Mouse (Mus musculus): ENCODE data around the gene Qrich2. TPM values are rescaled to one million over a fixed set of nuclear protein-coding genes. Genes with fewer than 3 reads are reported as not detected.

Qrich2 gene
- total and polyA plus RNA-seq, 3 experiments, result 0.11 TPM; not detected in 2

DNA sequence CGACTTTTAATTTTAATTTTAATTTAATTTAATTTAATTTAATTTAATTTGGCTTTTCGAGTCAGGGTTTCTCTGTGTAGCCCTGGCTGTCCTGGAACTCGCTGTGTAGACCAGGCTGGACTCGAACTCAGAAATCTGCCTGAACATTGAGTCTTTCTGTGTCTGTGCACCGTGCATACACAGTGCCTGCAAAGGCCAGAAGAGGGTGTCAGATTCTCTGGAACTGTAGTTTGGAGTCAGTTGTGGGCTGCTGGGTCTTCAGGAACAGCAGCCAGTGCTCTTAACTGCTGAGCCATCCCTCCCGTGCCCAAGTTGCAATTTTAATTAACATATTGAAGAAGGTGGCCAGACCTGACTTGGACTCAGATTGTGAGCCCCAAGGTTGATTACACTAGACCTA lies 25.3 kb upstream of the Qrich2 start:
- DNase-seq (ENCODE audit: low read depth, low spot score), result peak; percentile 68
- TF ChIP-seq GABPA (IDR thresholded peaks at IDR 0.05; ENCODE audit: low read depth, low read length), result no peak
- TF ChIP-seq MYB (IDR thresholded peaks at IDR 0.05; ENCODE audit: low read depth, low read length), result no peak
- peak; percentile 17 for TF ChIP-seq RAD21 (IDR thresholded peaks at IDR 0.05; ENCODE audit: low read depth, low read length)
- TF ChIP-seq SMC3 (IDR thresholded peaks at IDR 0.05; ENCODE audit: low read depth, low read length), result peak; percentile 47
- no peak for TF ChIP-seq USF2 (IDR thresholded peaks at IDR 0.05; ENCODE audit: borderline replicate concordance in 1 of 2, insufficient read depth in 1 of 2, low read depth in 1 of 2, low read length in 2 of 2)
- TF ChIP-seq CTCF (IDR thresholded peaks at IDR 0.05 in 2 of 3, conservative IDR thresholded peaks at IDR 0.05 in 1 of 3; ENCODE audit: control insufficient read depth in 1 of 3, insufficient read depth in 1 of 3, low read depth in 2 of 3, low read length in 3 of 3, poor library complexity in 1 of 3, severe bottlenecking in 1 of 3), result peak in 1 of 3 experiments; percentile 43; a peak in 3 of 6 replicates
- TF ChIP-seq BHLHE40 (IDR thresholded peaks at IDR 0.05; ENCODE audit: borderline replicate concordance, low read depth, low read length), result no peak
- no peak for TF ChIP-seq JUND (IDR thresholded peaks at IDR 0.05; ENCODE audit: low read depth, low read length)
- no peak for TF ChIP-seq KAT2A (conservative IDR thresholded peaks at IDR 0.05; ENCODE audit: low read depth, low read length)
- no peak for TF ChIP-seq MAZ (IDR thresholded peaks at IDR 0.05; ENCODE audit: low read depth, low read length)
- TF ChIP-seq MAFK (IDR thresholded peaks at IDR 0.05; ENCODE audit: borderline replicate concordance, low read depth, low read length), result no peak
- no peak for TF ChIP-seq ZNF384 (IDR thresholded peaks at IDR 0.05; ENCODE audit: low read depth, low read length)
- no peak for TF ChIP-seq POLR2A (IDR thresholded peaks at IDR 0.05; ENCODE audit: control insufficient read depth in 1 of 2, insufficient read depth in 1 of 2, low read depth in 1 of 2, low read length in 2 of 2, poor library complexity in 1 of 2)
- peak overlapping the region; percentile 18 for H3K9ac ChIP-seq (ENCODE audit: control insufficient read depth, low read depth, low read length, poor library complexity, severe bottlenecking)
- peaks cover 21% of the 10 kb centered on the region for H3K79me2 ChIP-seq (ENCODE audit: control insufficient read depth, insufficient read depth, low read length, poor library complexity)
- no peaks in the 10 kb centered on the region for H3K27me3 ChIP-seq (ENCODE audit: control insufficient read depth in 1 of 2, insufficient read depth in 2 of 2, low read length in 2 of 2)
- H3K27ac ChIP-seq (ENCODE audit: control insufficient read depth, low read depth, low read length), result no peak overlapping the region
- peaks cover 13 to 35% of the 10 kb centered on the region in 2 experiments for H3K4me1 ChIP-seq (ENCODE audit: control insufficient read depth in 1 of 2, insufficient read depth in 2 of 2, low read length in 2 of 2)
- H3K36me3 ChIP-seq (ENCODE audit: control insufficient read depth in 1 of 2, insufficient read depth in 2 of 2, low read length in 2 of 2), result peaks cover 3 to 21% of the 10 kb centered on the region in 2 experiments
- no peaks in the 10 kb centered on the region for H3K9me3 ChIP-seq (replicated peaks; ENCODE audit: insufficient read depth, low read length)
- peak overlapping the region in 1 of 2 experiments; percentile 74; a peak in 2 of 4 replicates for H3K4me3 ChIP-seq (ENCODE audit: control insufficient read depth in 1 of 2, insufficient read depth in 1 of 2, low read depth in 2 of 2, low read length in 2 of 2)

DNA sequence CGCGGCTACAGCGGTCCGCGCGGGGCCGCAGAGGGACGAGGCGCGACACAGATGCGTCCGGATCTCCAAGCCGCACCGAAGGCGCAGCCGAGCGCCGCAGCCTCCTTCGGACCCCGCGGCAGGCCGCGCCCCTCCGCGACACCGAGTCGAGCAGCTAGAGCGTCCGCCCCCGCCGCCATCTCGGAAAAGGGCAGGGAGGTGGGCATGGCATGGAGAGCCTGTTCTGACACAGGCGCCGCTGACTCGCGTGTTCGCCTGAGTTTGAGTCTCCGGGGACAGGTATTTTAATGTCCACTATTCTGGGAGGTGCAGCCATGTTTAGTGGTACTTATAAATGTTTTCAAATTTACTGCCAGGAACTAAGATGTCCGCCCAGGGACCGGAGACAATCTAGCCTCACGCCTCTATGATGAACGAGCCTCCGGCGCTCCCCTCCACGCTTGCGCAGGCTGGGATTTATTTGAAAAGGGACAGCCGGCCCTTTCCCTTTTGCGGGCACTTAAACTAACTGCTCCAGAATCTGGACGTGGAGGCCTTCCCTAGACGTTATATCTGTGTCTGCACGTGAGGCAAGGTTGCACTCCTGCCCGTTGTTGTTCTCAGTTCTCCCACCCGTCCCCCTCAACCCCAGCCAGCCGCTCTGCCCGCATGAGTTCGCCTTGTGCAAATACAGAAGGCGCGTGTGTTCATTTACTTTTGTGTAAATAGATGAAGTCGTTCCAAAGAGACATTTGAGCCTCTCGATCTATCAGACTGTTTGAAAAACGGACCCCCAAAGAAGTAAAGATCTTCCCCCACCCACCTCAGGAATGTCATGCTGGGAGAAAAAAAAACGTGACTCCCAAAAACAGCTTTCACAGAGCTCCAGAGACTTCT lies 24.4 kb upstream of the Qrich2 start:
- Histone ChIP-seq H3K4me1 (ENCODE audit: control insufficient read depth in 1 of 2, insufficient read depth in 2 of 2, low read length in 2 of 2) (peaks cover 13 to 34% of the 10 kb centered on the region in 2 experiments), H3K9ac (ENCODE audit: control insufficient read depth, low read depth, low read length, poor library complexity, severe bottlenecking) (peak overlapping the region; percentile 92), H3K9me3 (replicated peaks; ENCODE audit: insufficient read depth, low read length) (no peaks in the 10 kb centered on the region), H3K79me2 (ENCODE audit: control insufficient read depth, insufficient read depth, low read length, poor library complexity) (peaks cover 21% of the 10 kb centered on the region), H3K27me3 (ENCODE audit: control insufficient read depth in 1 of 2, insufficient read depth in 2 of 2, low read length in 2 of 2) (no peaks in the 10 kb centered on the region), H3K27ac (ENCODE audit: control insufficient read depth, low read depth, low read length) (peak overlapping the region; percentile 91), H3K36me3 (ENCODE audit: control insufficient read depth in 1 of 2, insufficient read depth in 2 of 2, low read length in 2 of 2) (peaks cover 10 to 20% of the 10 kb centered on the region in 2 experiments), H3K4me3 (ENCODE audit: control insufficient read depth in 1 of 2, insufficient read depth in 1 of 2, low read depth in 2 of 2, low read length in 2 of 2) (peak overlapping the region; percentile 91 to 93)
- peak; percentile 97 for DNase-seq (ENCODE audit: low read depth, low spot score)
- TF ChIP-seq CHD2 (IDR thresholded peaks at IDR 0.05; ENCODE audit: low read length) (no peak; the same call in 1 of the 2 replicates), MYC (IDR thresholded peaks at IDR 0.05; ENCODE audit: low read depth, low read length) (peak; percentile 88), ZC3H11A (IDR thresholded peaks at IDR 0.05; ENCODE audit: low read depth, low read length) (no peak), CTCF (IDR thresholded peaks at IDR 0.05 in 2 of 3, conservative IDR thresholded peaks at IDR 0.05 in 1 of 3; ENCODE audit: control insufficient read depth in 1 of 3, insufficient read depth in 1 of 3, low read depth in 2 of 3, low read length in 3 of 3, poor library complexity in 1 of 3, severe bottlenecking in 1 of 3) (peak in 1 of 3 experiments; percentile 1; a peak in 1 of 6 replicates), NELFE (IDR thresholded peaks at IDR 0.05; ENCODE audit: low read depth, low read length) (peak; percentile 82), ELF1 (IDR thresholded peaks at IDR 0.05; ENCODE audit: low read depth, low read length) (peak; percentile 24), NRF1 (IDR thresholded peaks at IDR 0.05; ENCODE audit: insufficient read depth, low read depth, low read length, poor library complexity, severe bottlenecking) (peak; percentile 87), ZMIZ1 (IDR thresholded peaks at IDR 0.05; ENCODE audit: low read depth, low read length) (peak; percentile 95; the same call in 1 of the 2 replicates), ETS1 (IDR thresholded peaks at IDR 0.05; ENCODE audit: low read depth, low read length) (peak; percentile 59; the same call in 1 of the 2 replicates), POLR2A (IDR thresholded peaks at IDR 0.05; ENCODE audit: control insufficient read depth in 1 of 2, insufficient read depth in 1 of 2, low read depth in 1 of 2, low read length in 2 of 2, poor library complexity in 1 of 2) (peak; percentile 92 to 93; a peak in 3 of 4 replicates), MXI1 (IDR thresholded peaks at IDR 0.05; ENCODE audit: low read depth, low read length) (peak; percentile 85), TCF12 (IDR thresholded peaks at IDR 0.05; ENCODE audit: low read depth, low read length) (peak; percentile 54), HCFC1 (IDR thresholded peaks at IDR 0.05; ENCODE audit: low read depth, low read length) (peak; percentile 94), UBTF (IDR thresholded peaks at IDR 0.05; ENCODE audit: borderline replicate concordance, insufficient read depth, low read depth, low read length) (0 out of 2 replicates have a peak, but pooled peaks have one; percentile 50), MAX (IDR thresholded peaks at IDR 0.05; ENCODE audit: low read length) (peak; percentile 79), POLR2AphosphoS2 (IDR thresholded peaks at IDR 0.05; ENCODE audit: low read length) (peak; percentile 98), BHLHE40 (IDR thresholded peaks at IDR 0.05; ENCODE audit: borderline replicate concordance, low read depth, low read length) (peak; percentile 88), MAFK (IDR thresholded peaks at IDR 0.05; ENCODE audit: borderline replicate concordance, low read depth, low read length) (no peak), JUND (IDR thresholded peaks at IDR 0.05; ENCODE audit: low read depth, low read length) (no peak)

Data from MEL (cell line).